Mouse (Mus musculus): ENCODE results near the gene Ces1g. TPM values are rescaled to one million over a fixed set of nuclear protein-coding genes. Genes with fewer than 3 reads are reported as not detected.

The Ces1g gene
- total RNA-seq (2014; rRNA removed) (not detected in 2 replicates), polyA plus RNA-seq (2015; fragmentation: Nextera tagmentation; extraction: Ambion mirVana) (not detected in 2 replicates)

DNA sequence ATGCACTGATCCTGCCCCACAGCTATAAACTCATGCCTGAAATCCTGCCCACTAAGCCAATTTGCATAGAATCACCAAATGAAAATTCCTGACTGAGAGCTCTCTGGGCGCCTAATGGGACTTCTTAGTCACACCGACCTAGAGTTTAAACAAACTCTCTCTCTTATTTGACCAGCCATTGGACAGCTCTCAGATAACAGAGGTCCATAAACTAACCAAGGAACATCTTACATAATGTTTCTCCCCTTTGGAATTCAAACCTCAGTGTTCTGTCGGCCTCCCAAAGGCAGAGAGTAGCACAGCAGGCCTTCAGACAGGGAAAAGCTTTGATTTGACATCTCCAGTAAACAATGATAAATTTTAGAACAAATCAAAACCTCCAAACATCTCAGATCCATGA, at the start of gene Ces1g:
TSS of gene Ces1g (minus strand) at position 102 of the 400 bp plus-strand sequence.
- Histone ChIP-seq H3K4me3 (ENCODE audit: low read length) (no peak within 1 kb of the TSS), H3K9ac (replicated peaks; ENCODE audit: low read length) (no peak within 1 kb of the TSS), H3K4me2 (ENCODE audit: low read depth, low read length) (no peak within 1 kb of the TSS), H3K4me1 (ENCODE audit: insufficient read depth, low read length) (no peaks in the 10 kb centered on the region), H3K27ac (no peak within 1 kb of the TSS), H3K27me3 (ENCODE audit: insufficient read depth, low read length) (no peaks in the 10 kb centered on the region), H3K36me3 (ENCODE audit: insufficient read depth, low read length) (no peaks in the 10 kb centered on the region), H3K9me3 (ENCODE audit: low read length) (no peaks in the 10 kb centered on the region)
- DNase-seq (ENCODE audit: low spot score) (no peak), ATAC-seq (no peak)
- 70% methylated on average over 3 of the region's 3 CpGs for WGBS
- TF ChIP-seq CTCF (IDR thresholded peaks at IDR 0.05; ENCODE audit: low read depth) = no peak

- ATAC-seq (no peak), DNase-seq (ENCODE audit: low spot score) (no peak)
- no peaks in the 10 kb centered on the region for H3K27me3 ChIP-seq (ENCODE audit: insufficient read depth, low read length)
- 93% methylated on average over 4 of the region's 4 CpGs for WGBS
- no peak within 1 kb of the TSS for H3K4me2 ChIP-seq (ENCODE audit: low read depth, low read length)
- no peak within 1 kb of the TSS for H3K9ac ChIP-seq (replicated peaks; ENCODE audit: low read length)
- H3K9me3 ChIP-seq (ENCODE audit: low read length) = no peaks in the 10 kb centered on the region
- no peak within 1 kb of the TSS for H3K27ac ChIP-seq
- no peak for TF ChIP-seq CTCF (IDR thresholded peaks at IDR 0.05; ENCODE audit: low read depth)
- no peaks in the 10 kb centered on the region for H3K4me1 ChIP-seq (ENCODE audit: insufficient read depth, low read length)
- no peak within 1 kb of the TSS for H3K4me3 ChIP-seq (ENCODE audit: low read length)
- no peaks in the 10 kb centered on the region for H3K36me3 ChIP-seq (ENCODE audit: insufficient read depth, low read length)
These were observed 42.5 kb upstream of the Ces1g start, which contains the start of gene Ces1h for GRCm38 (mm10) chr8:93379625-93380024. Ces1h (minus strand) TSS chr8:93379725.

DNA sequence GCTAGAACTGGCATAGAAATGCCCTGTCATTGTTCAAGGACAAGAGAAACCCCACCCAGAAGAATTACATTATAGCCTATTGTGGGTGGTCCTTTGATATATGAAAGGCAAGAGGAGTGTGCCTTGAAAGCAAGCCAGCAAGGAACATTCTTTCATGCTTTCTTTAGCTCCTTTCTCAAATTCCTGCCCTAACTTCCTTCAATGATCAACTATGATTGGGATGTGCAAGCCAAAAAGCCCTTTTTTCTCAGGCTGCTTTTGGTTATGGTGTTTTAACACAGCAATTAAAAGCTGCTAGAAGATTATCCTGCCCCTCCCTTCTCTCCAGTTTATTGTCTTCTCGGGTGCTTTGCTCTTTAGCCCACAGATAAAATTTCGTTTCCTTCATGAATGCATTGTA, 32.4 kb upstream of the Ces1g start:
- Histone ChIP-seq H3K4me3 (ENCODE audit: low read length) (no peak overlapping the region), H3K36me3 (ENCODE audit: insufficient read depth, low read length) (no peaks in the 10 kb centered on the region), H3K9ac (replicated peaks; ENCODE audit: low read length) (no peak overlapping the region), H3K4me1 (ENCODE audit: insufficient read depth, low read length) (no peaks in the 10 kb centered on the region), H3K9me3 (ENCODE audit: low read length) (no peaks in the 10 kb centered on the region), H3K27ac (no peak overlapping the region), H3K4me2 (ENCODE audit: low read depth, low read length) (no peak overlapping the region), H3K27me3 (ENCODE audit: insufficient read depth, low read length) (no peaks in the 10 kb centered on the region)
- no peak for TF ChIP-seq CTCF (IDR thresholded peaks at IDR 0.05; ENCODE audit: low read depth)
- ATAC-seq (no peak), DNase-seq (ENCODE audit: low spot score) (no peak)
- 32% methylated on average over 2 of the region's 2 CpGs for WGBS

DNA sequence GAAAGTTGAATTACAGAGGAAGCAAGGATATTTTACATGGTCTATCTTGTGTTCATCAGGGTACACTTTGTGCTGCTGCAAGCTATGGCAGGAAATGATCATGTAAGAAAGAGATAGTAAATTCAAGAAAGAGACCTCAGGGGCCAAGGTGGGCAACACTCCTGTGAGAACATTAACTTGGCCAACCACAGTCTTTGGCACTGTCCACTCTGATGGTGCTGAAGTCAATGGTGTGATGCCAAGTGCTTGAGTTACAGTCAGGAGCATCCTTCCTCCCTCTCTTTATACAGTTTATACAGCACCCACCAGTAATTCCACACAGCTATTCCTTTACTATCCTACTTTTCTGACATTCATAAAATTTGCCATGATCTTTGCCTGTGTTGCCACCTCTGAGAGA, 23.0 kb upstream of the Ces1g start:
- Histone ChIP-seq H3K4me1 (ENCODE audit: insufficient read depth, low read length) (no peaks in the 10 kb centered on the region), H3K27me3 (ENCODE audit: insufficient read depth, low read length) (no peaks in the 10 kb centered on the region), H3K4me3 (ENCODE audit: low read length) (no peak overlapping the region)

DNA sequence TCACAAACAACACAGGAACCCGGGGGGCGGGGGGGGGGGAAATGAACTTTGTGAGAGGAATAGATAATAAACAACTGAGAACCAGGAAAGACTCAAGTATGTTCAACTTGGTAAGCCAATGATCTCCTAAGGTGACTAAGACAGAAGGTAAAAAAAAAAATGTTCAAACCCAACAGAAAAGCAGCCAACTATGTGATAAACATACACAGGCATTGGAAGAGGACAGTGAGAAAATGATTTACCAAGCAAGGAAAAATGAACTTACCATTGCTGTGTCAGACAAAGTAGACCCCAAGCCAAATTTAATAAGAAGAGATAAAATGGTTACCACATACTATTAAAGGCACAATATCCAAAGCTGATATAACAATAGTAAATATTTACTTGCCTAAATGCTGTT, 2.4 kb upstream of the Ces1g start:
- Histone ChIP-seq H3K4me2 (ENCODE audit: low read depth, low read length) (no peak overlapping the region), H3K4me1 (ENCODE audit: insufficient read depth, low read length) (no peaks in the 10 kb centered on the region), H3K27ac (no peak overlapping the region), H3K9ac (replicated peaks; ENCODE audit: low read length) (no peak overlapping the region), H3K9me3 (ENCODE audit: low read length) (no peaks in the 10 kb centered on the region), H3K27me3 (ENCODE audit: insufficient read depth, low read length) (no peaks in the 10 kb centered on the region), H3K36me3 (ENCODE audit: insufficient read depth, low read length) (no peaks in the 10 kb centered on the region), H3K4me3 (ENCODE audit: low read length) (no peak overlapping the region)
- DNase-seq (ENCODE audit: low spot score) = no peak
- ATAC-seq = no peak
- 92% methylated on average over 2 of the region's 2 CpGs for WGBS
- no peak for TF ChIP-seq CTCF (IDR thresholded peaks at IDR 0.05; ENCODE audit: low read depth)

More for the DNA sequence above, 23.0 kb upstream of the Ces1g start:
- Histone ChIP-seq H3K27ac (no peak overlapping the region), H3K9me3 (ENCODE audit: low read length) (no peaks in the 10 kb centered on the region), H3K9ac (replicated peaks; ENCODE audit: low read length) (no peak overlapping the region), H3K36me3 (ENCODE audit: insufficient read depth, low read length) (no peaks in the 10 kb centered on the region), H3K4me2 (ENCODE audit: low read depth, low read length) (no peak overlapping the region)
- DNase-seq (ENCODE audit: low spot score) (no peak), ATAC-seq (no peak)
- no peak for TF ChIP-seq CTCF (IDR thresholded peaks at IDR 0.05; ENCODE audit: low read depth)

DNA sequence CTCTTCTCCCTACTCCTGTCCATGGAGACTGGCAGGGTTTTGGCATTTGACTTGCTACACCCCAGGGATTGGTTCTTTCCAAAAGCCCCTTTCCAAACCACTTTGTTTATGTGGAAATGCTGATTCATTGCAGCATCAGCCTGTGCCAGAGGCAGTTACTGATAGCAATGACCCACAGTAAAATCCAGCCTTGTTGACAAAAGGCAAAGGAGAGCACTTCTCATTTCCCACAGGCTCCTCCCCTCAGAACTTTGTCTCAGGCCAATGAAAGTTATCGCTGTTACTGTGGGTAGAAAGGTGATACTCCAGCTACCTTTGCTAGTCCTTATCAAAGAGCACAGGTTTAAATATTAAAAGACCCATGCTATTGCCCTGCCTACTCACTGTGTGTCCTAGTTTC, 4.4 kb downstream of the Ces1g start:
- ATAC-seq (no peak), DNase-seq (ENCODE audit: low spot score) (no peak)
- H3K9me3 ChIP-seq (ENCODE audit: low read length) = no peaks in the 10 kb centered on the region
- no peak overlapping the region for H3K27ac ChIP-seq
- H3K9ac ChIP-seq (replicated peaks; ENCODE audit: low read length) = no peak overlapping the region
- 83% methylated on average over 1 of the region's 1 CpGs for WGBS
- H3K27me3 ChIP-seq (ENCODE audit: insufficient read depth, low read length) = no peaks in the 10 kb centered on the region
- no peak overlapping the region for H3K4me2 ChIP-seq (ENCODE audit: low read depth, low read length)
- no peak for TF ChIP-seq CTCF (IDR thresholded peaks at IDR 0.05; ENCODE audit: low read depth)
- H3K4me1 ChIP-seq (ENCODE audit: insufficient read depth, low read length) = no peaks in the 10 kb centered on the region
- H3K36me3 ChIP-seq (ENCODE audit: insufficient read depth, low read length) = no peaks in the 10 kb centered on the region
- no peak overlapping the region for H3K4me3 ChIP-seq (ENCODE audit: low read length)

GRCm38 (mm10) chr8:93331151-93331550, 6.0 kb downstream of the Ces1g start:
- no peak for TF ChIP-seq CTCF (IDR thresholded peaks at IDR 0.05; ENCODE audit: low read depth)
- no peaks in the 10 kb centered on the region for H3K9me3 ChIP-seq (ENCODE audit: low read length)
- no peak for DNase-seq (ENCODE audit: low spot score)

More at GRCm38 (mm10) chr8:93331151-93331550, 6.0 kb downstream of the Ces1g start:
- 95% methylated on average over 2 of the region's 2 CpGs for WGBS
- Histone ChIP-seq H3K27me3 (ENCODE audit: insufficient read depth, low read length) (no peaks in the 10 kb centered on the region), H3K4me1 (ENCODE audit: insufficient read depth, low read length) (no peaks in the 10 kb centered on the region), H3K4me3 (ENCODE audit: low read length) (no peak overlapping the region), H3K9ac (replicated peaks; ENCODE audit: low read length) (no peak overlapping the region), H3K36me3 (ENCODE audit: insufficient read depth, low read length) (no peaks in the 10 kb centered on the region), H3K27ac (no peak overlapping the region), H3K4me2 (ENCODE audit: low read depth, low read length) (no peak overlapping the region)
- no peak for ATAC-seq
